Mouse (Mus musculus) myocyte (in vitro differentiated cells): ENCODE data around the gene Cbr2.

Experiments
- CEBPB ChIP-seq: IDR thresholded peaks from 2 replicates; pipeline ENCODE4 v1.6.1; 2011; ENCODE audit warnings: mild to moderate bottlenecking, moderate library complexity; ENCODE audit not compliant: poor library complexity, insufficient read depth, severe bottlenecking
- E2F4 ChIP-seq: IDR thresholded peaks from one replicate; pipeline ENCODE4 v1.6.1; 2011; ENCODE audit warnings: mild to moderate bottlenecking, control low read depth, moderate library complexity; ENCODE audit not compliant: insufficient read depth
- MAX ChIP-seq: IDR thresholded peaks from one replicate; pipeline ENCODE4 v1.6.1; 2011; ENCODE audit warnings: low read depth, mild to moderate bottlenecking, control low read depth
- MYOD1 ChIP-seq, 3 experiments: IDR thresholded peaks; one replicate each; pipeline ENCODE4 v1.6.1; 2011; ENCODE audit warnings: control low read depth in 2 of 3, low read depth in 2 of 3, mild to moderate bottlenecking in 2 of 3, moderate library complexity in 1 of 3; ENCODE audit not compliant: insufficient read length in 2 of 3, control insufficient read depth in 1 of 3
- MYOG ChIP-seq, 3 experiments: IDR thresholded peaks; one replicate each; pipeline ENCODE4 v1.6.1; 2011; ENCODE audit warnings: control low read depth in 2 of 3, low read depth in 2 of 3, mild to moderate bottlenecking in 2 of 3; ENCODE audit not compliant: insufficient read length in 2 of 3, control insufficient read depth in 1 of 3, insufficient read depth in 1 of 3
- POLR2A ChIP-seq: IDR thresholded peaks from one replicate; pipeline ENCODE4 v1.6.1; 2011; ENCODE audit warnings: low read depth, mild to moderate bottlenecking, control low read depth, moderate library complexity; ENCODE audit not compliant: insufficient read length
- POLR2AphosphoS2 ChIP-seq: IDR thresholded peaks from one replicate; pipeline ENCODE4 v1.6.1; 2011; ENCODE audit warnings: low read depth, control low read depth; ENCODE audit not compliant: insufficient read length
- REST ChIP-seq: IDR thresholded peaks from one replicate; pipeline ENCODE4 v1.6.1; 2011; ENCODE audit warnings: mild to moderate bottlenecking, control low read depth, moderate library complexity; ENCODE audit not compliant: insufficient read depth, insufficient read length
- SRF ChIP-seq: IDR thresholded peaks from one replicate; pipeline ENCODE4 v1.6.1; 2011; ENCODE audit warnings: low read depth; ENCODE audit not compliant: control insufficient read depth, insufficient read length
- TCF12 ChIP-seq: IDR thresholded peaks from one replicate; pipeline ENCODE4 v1.6.1; 2011; ENCODE audit warnings: mild to moderate bottlenecking, control low read depth; ENCODE audit not compliant: poor library complexity, insufficient read depth, severe bottlenecking
- TCF3 ChIP-seq: IDR thresholded peaks from one replicate; pipeline ENCODE4 v1.6.1; 2011; ENCODE audit warnings: low read depth, control low read depth; ENCODE audit not compliant: insufficient read length
- USF1 ChIP-seq: IDR thresholded peaks from one replicate; pipeline ENCODE4 v1.6.1; 2011; ENCODE audit warnings: low read depth, mild to moderate bottlenecking, control low read depth, moderate library complexity

DNA sequence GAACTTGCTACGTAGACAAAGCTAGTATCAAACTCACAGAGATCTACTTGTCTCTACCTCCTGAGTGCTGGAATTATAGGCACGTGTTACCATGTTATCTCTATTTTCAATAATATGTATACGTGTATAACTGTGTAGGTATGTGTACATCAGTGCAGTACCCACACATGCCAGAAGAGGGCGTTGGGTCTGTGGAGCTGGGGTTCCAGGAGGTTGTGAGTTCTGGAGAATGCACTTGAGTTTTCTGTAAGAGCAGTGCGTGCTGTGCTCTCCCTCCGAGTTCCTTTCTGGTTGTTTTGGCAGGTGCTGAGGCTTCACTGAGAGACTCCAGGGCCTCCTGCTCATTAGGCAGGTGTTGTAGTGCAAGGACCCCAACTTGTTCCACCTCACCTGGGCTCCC is 35.3 kb downstream of the Cbr2 start:
- TF ChIP-seq POLR2A, result no peak
- no peak for TF ChIP-seq TCF12
- no peak for TF ChIP-seq MAX
- no peak for TF ChIP-seq USF1
- TF ChIP-seq E2F4, result no peak
- no peak for TF ChIP-seq POLR2AphosphoS2
- TF ChIP-seq MYOD1 (IDR thresholded peaks at IDR 0.05; ENCODE audit: control insufficient read depth in 1 of 3, insufficient read length in 2 of 3, low read depth in 2 of 3), result no peak
- TF ChIP-seq MYOG (IDR thresholded peaks at IDR 0.05; ENCODE audit: control insufficient read depth in 1 of 3, insufficient read depth in 1 of 3, insufficient read length in 2 of 3, low read depth in 2 of 3), result no peak
- no peak for TF ChIP-seq SRF
- TF ChIP-seq TCF3, result no peak
- no peak for TF ChIP-seq REST
- TF ChIP-seq CEBPB, result no peak
